Mouse (Mus musculus) hematopoietic multipotent progenitor cell, adult 10-12 weeks (in vitro differentiated cells): ENCODE results near the gene Gys1. TPM values are rescaled to one million over a fixed set of nuclear protein-coding genes. Genes with fewer than 3 reads are reported as not detected.

Source experiments
- polyA plus RNA-seq: library from polyadenylated mRNA; stranded (reverse); fragments of >175 nt; gene quantifications from 2 replicates; pipeline ENCODE4 v1.2.3, GENCODE M21; 2012; ENCODE audit warnings: low replicate concordance

The Gys1 gene
- polyA plus RNA-seq, result 15.9 and 25.8 TPM in 2 replicates

GRCm38 (mm10) chr7:45434203-45435015 is at the start of gene Gys1:
Gys1 (plus strand) TSS chr7:45434844.

GRCm38 (mm10) chr7:45395578-45396336 is 38.9 kb upstream of the Gys1 start, which contains the start of gene Snrnp70:
Snrnp70 (minus strand) TSS chr7:45395742.

GRCm38 (mm10) chr7:45405091-45406075 is 29.3 kb upstream of the Gys1 start, which contains the start of gene Kcna7:
Kcna7 (plus strand) TSS chr7:45405653.

GRCm38 (mm10) chr7:45413113-45413863 is 21.4 kb upstream of the Gys1 start, which contains the start of gene Ntf5:
Ntf5 (plus strand) TSS chr7:45413695.

GRCm38 (mm10) chr7:45420615-45420919 is 14.1 kb upstream of the Gys1 start, which contains the start of gene Lhb:
Lhb (plus strand) TSS chr7:45420820.

GRCm38 (mm10) chr7:45437521-45438276 is 3.1 kb downstream of the Gys1 start, which contains the start of gene Ruvbl2:
Ruvbl2 (minus strand) TSS chr7:45438096.

GRCm38 (mm10) chr7:45459564-45460140 is 25.0 kb downstream of the Gys1 start, which contains the start of gene Ftl1:
Ftl1 (minus strand) TSS chr7:45459884.

GRCm38 (mm10) chr7:45466283-45467089 is 31.8 kb downstream of the Gys1 start, which contains the start of gene Bax:
Bax (minus strand) TSS chr7:45466898.

GRCm38 (mm10) chr7:45481374-45481927 is 46.8 kb downstream of the Gys1 start, which contains the start of gene Tulp2:
Tulp2 (plus strand) TSS chr7:45481877.

GRCm38 (mm10) chr7:45486761-45487415 is 52.2 kb downstream of the Gys1 start, which contains the start of gene Gm45808:
Gm45808 (minus strand) TSS chr7:45486811.

GRCm38 (mm10) chr7:45488293-45489204 is 53.9 kb downstream of the Gys1 start, which contains the start of gene Dhdh:
Dhdh (minus strand) TSS chr7:45488805.

Other genes with a start within 250 kb of the Gys1 start
- gene Ccdc155, start 230.0 kb upstream of the Gys1 start, polyA plus RNA-seq, result 0.47 and 0.54 TPM in 2 replicates
- 13.5 and 29.6 TPM in 2 replicates for gene Dkkl1, start 222.7 kb upstream of the Gys1 start, polyA plus RNA-seq
- 0.09 and 0.62 TPM in 2 replicates for gene Tead2, start 219.1 kb upstream of the Gys1 start, polyA plus RNA-seq
- 1,076 and 1,868 TPM in 2 replicates for gene Cd37, start 195.7 kb upstream of the Gys1 start, polyA plus RNA-seq
- not detected in 2 replicates for gene Slc6a16, start 193.8 kb upstream of the Gys1 start, polyA plus RNA-seq
- gene Slc6a21, start 157.3 kb upstream of the Gys1 start, polyA plus RNA-seq, result 0.34 and 0.58 TPM in 2 replicates
- gene Trpm4, start 101.1 kb upstream of the Gys1 start, polyA plus RNA-seq, result 6.9 and 12.1 TPM in 2 replicates
- gene Hrc, start 99.6 kb upstream of the Gys1 start, polyA plus RNA-seq, result not detected in 2 replicates
- 0.28 and 2.0 TPM in 2 replicates for gene Ppfia3, start 67.8 kb upstream of the Gys1 start, polyA plus RNA-seq
- 0.53 TPM in 1 of 2 replicates, not detected in the other for gene Lin7b, start 64.3 kb upstream of the Gys1 start, polyA plus RNA-seq
- gene Snrnp70, start 39.1 kb upstream of the Gys1 start, polyA plus RNA-seq, result 628 and 1,029 TPM in 2 replicates
- gene Kcna7, start 29.2 kb upstream of the Gys1 start, polyA plus RNA-seq, result not detected in 2 replicates
- gene Ntf5, start 21.1 kb upstream of the Gys1 start, polyA plus RNA-seq, result 0.08 and 0.28 TPM in 2 replicates
- gene Lhb, start 14.0 kb upstream of the Gys1 start, polyA plus RNA-seq, result not detected in 2 replicates
- 87.7 and 154 TPM in 2 replicates for gene Ruvbl2, start 3.3 kb downstream of the Gys1 start, polyA plus RNA-seq
- gene Ftl1, start 25.0 kb downstream of the Gys1 start, polyA plus RNA-seq, result 6,376 and 13,145 TPM in 2 replicates
- gene Bax, start 32.1 kb downstream of the Gys1 start, polyA plus RNA-seq, result 173 and 185 TPM in 2 replicates
- not detected in 2 replicates for gene Tulp2, start 47.0 kb downstream of the Gys1 start, polyA plus RNA-seq
- gene Gm45808, start 52.0 kb downstream of the Gys1 start, polyA plus RNA-seq, result not detected in 2 replicates
- 0.81 and 2.1 TPM in 2 replicates for gene Dhdh, start 54.0 kb downstream of the Gys1 start, polyA plus RNA-seq
- 224 and 245 TPM in 2 replicates for gene Nucb1, start 75.6 kb downstream of the Gys1 start, polyA plus RNA-seq
- 60.5 and 214 TPM in 2 replicates for gene Ppp1r15a, start 91.4 kb downstream of the Gys1 start, polyA plus RNA-seq
- gene Plekha4, start 91.5 kb downstream of the Gys1 start, polyA plus RNA-seq, result 0.77 and 1.2 TPM in 2 replicates
- 0.28 and 0.90 TPM in 2 replicates for gene Hsd17b14, start 120.0 kb downstream of the Gys1 start, polyA plus RNA-seq
- gene Bcat2, start 135.3 kb downstream of the Gys1 start, polyA plus RNA-seq, result 14.0 and 38.4 TPM in 2 replicates
- 0.17 TPM in 1 of 2 replicates, not detected in the other for gene Fgf21, start 180.6 kb downstream of the Gys1 start, polyA plus RNA-seq
- gene Fut1, start 182.4 kb downstream of the Gys1 start, polyA plus RNA-seq, result 0.18 and 0.93 TPM in 2 replicates
- gene Izumo1, start 187.0 kb downstream of the Gys1 start, polyA plus RNA-seq, result 0.25 and 0.31 TPM in 2 replicates
- 3.0 and 3.6 TPM in 2 replicates for gene Rasip1, start 192.6 kb downstream of the Gys1 start, polyA plus RNA-seq
- 0.20 and 0.42 TPM in 2 replicates for gene Mamstr, start 205.1 kb downstream of the Gys1 start, polyA plus RNA-seq
- not detected in 2 replicates for gene Fut2, start 231.6 kb downstream of the Gys1 start, polyA plus RNA-seq
- gene Ntn5, start 249.2 kb downstream of the Gys1 start, polyA plus RNA-seq, result 1.4 and 3.5 TPM in 2 replicates